Mouse (Mus musculus) kidney, adult 2 months (tissue): ENCODE measurements around the gene Fli1.

ENCODE experiments used
- CTCF ChIP-seq: fragments of 200-500 bp; conservative IDR thresholded peaks from 2 replicates; pipeline ENCODE4 v1.5.1; 2011; ENCODE audit warnings: low read depth, mild to moderate bottlenecking, control low read depth, low read length, moderate library complexity, mixed read lengths; ENCODE audit not compliant: insufficient read depth, insufficient read length
- POLR2A ChIP-seq: fragments of 200-500 bp; IDR thresholded peaks from one replicate; pipeline ENCODE4 v1.6.1; 2011; ENCODE audit warnings: low read depth, low read length, control low read depth

DNA sequence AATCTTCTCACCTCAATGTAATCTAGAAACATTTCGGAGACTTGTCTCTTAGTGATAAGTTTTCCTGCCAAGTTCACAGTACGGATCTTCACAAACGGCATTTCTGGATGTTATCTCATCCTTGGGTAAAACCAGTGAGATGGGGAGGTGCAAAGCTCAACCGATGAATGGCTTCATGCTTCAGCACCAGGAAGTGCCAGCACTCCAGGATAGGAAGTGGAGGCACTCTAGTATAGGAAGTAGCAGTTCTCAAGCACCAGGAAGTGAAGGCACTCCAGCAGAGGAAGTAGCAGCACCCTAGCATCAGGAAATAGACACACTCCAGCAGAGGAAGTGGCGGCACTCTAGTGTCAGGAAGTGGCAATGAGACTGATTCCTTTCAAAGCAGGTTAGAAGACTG lies 27.9 kb upstream of the Fli1 start:
- TF ChIP-seq CTCF (no peak), POLR2A (no peak)
